Mouse (Mus musculus) bone marrow, adult 2 months (tissue): ENCODE data around the gene Rps6kb2. TPM values are rescaled to one million over a fixed set of nuclear protein-coding genes. Genes with fewer than 3 reads are reported as not detected.

Experiments used
- H3K27ac ChIP-seq: fragments of 200-500 bp; 2 replicates; pipeline ENCODE4 v1.5.1; 2012; ENCODE audit warnings: low read depth, mild to moderate bottlenecking, control low read depth, inconsistent platforms, low read length; ENCODE audit not compliant: control insufficient read depth, poor library complexity, insufficient read depth
- H3K4me1 ChIP-seq: fragments of 200-500 bp; 2 replicates; pipeline ENCODE4 v1.6.1; 2011; ENCODE audit warnings: low read length; ENCODE audit not compliant: control insufficient read depth, insufficient read depth
- H3K4me3 ChIP-seq: fragments of 200-500 bp; replicated peaks from 2 replicates; pipeline ENCODE3; 2011; ENCODE audit warnings: mild to moderate bottlenecking, low read depth, low read length, control low read depth; ENCODE audit not compliant: control insufficient read depth
- CTCF ChIP-seq: fragments of 200-500 bp; IDR thresholded peaks from 2 replicates; pipeline ENCODE4 v1.5.1; 2011; ENCODE audit warnings: low read length, control low read depth; ENCODE audit not compliant: control insufficient read depth, insufficient read depth
- POLR2A ChIP-seq: fragments of 200-500 bp; IDR thresholded peaks from 2 replicates; pipeline ENCODE4 v1.6.1; 2011; ENCODE audit warnings: low read depth, mild to moderate bottlenecking, control low read depth, low read length, borderline replicate concordance; ENCODE audit not compliant: control insufficient read depth
- WGBS: fragments of 180-500 bp; shearing (Covaris S2); methylation state at CpG from one replicate; pipeline ENCODE4 v1.1.7; 2018; 5-methylcytosine and 5-hydroxymethylcytosine counted together
- polyA plus RNA-seq: library from polyadenylated mRNA; stranded (reverse); fragments of >200 nt; gene quantifications from 2 replicates; pipeline ENCODE4 v1.2.4, GENCODE M21; 2011; ENCODE audit warnings: low replicate concordance; ENCODE audit not compliant: missing spikeins, insufficient read depth, insufficient read length

Rps6kb2 gene
- polyA plus RNA-seq, 1 experiment = 86.1 TPM

DNA sequence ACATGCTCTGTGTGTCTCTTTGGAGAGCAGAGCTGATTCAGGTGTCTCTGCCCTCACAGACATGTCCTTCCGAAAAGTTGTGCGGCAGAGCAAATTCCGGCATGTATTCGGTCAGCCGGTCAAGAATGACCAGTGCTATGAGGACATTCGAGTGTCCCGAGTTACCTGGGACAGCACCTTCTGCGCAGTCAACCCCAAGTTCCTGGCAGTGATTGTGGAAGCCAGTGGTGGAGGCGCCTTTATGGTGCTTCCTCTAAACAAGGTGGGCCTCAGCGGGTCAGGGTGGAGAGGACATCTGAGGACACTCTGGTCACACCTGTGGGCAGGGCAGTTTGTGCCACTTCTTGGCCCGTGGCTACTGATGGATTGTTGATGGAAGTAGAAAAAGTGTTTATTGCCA, 13.9 kb downstream of the Rps6kb2 start:
- Histone ChIP-seq H3K4me1 (peaks cover 10% of the 10 kb centered on the region), H3K4me3 (peak overlapping the region; percentile 85), H3K27ac (peak overlapping the region; percentile 90)
- no peak for TF ChIP-seq POLR2A
- TF ChIP-seq CTCF = no peak
- WGBS = 56% methylated on average over 11 of the region's 11 CpGs

DNA sequence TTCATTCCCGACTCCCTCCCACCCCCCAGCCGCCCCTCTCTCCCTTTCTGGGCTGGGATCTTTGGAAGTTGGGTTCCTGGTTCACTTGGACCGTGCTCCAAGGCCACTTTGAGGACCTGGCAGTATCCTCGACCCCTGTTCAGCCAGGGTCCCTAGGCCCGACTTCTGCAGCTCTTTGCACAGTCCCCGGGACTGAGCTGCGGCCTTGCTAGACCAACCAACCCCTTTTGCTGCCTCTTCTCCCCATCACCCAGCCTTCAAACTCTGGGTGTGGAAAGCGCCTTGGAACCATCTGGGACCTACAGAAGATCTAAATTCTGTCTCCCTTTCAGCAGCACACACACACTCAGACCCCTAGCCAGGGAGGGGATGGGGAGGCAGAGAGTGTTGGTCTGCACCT, 14.3 kb downstream of the Rps6kb2 start:
- H3K4me1 ChIP-seq = peaks cover 9% of the 10 kb centered on the region
- WGBS = 3% methylated on average over 8 of the region's 8 CpGs

DNA sequence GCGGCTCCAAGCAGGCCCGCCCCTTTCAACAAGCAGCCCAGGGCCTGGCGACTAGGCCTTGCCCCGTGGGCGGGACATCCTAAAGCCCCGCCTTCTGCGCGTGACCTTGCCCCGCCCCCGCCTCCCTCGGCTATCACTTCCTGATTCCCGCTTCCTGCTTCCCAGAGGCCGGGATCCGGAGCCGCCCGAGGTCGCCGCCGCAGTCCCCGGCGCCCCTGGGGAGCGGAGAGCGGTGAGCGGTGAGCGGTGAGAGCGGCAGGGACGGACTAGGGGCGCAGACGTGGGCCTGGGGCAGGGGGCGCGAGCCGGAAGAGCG, 14.7 kb downstream of the Rps6kb2 start, which contains the start of gene Coro1b:
Coro1b (plus strand) TSS at position 129 of the 316 bp plus-strand sequence.
- H3K4me3 ChIP-seq = peak within 1 kb of the TSS; percentile 85
- peaks cover 9% of the 10 kb centered on the region; the same call in 1 of the 2 replicates for H3K4me1 ChIP-seq
- H3K27ac ChIP-seq = peak within 1 kb of the TSS; percentile 90
- WGBS = 1% methylated on average over 33 of the region's 33 CpGs
- TF ChIP-seq POLR2A (peak; percentile 63; the same call in 1 of the 2 replicates), CTCF (no peak)

More for the DNA sequence above, 14.3 kb downstream of the Rps6kb2 start:
- no peak for TF ChIP-seq CTCF
- no peak for TF ChIP-seq POLR2A
- H3K27ac ChIP-seq = peak overlapping the region; percentile 90
- H3K4me3 ChIP-seq = peak overlapping the region; percentile 85

DNA sequence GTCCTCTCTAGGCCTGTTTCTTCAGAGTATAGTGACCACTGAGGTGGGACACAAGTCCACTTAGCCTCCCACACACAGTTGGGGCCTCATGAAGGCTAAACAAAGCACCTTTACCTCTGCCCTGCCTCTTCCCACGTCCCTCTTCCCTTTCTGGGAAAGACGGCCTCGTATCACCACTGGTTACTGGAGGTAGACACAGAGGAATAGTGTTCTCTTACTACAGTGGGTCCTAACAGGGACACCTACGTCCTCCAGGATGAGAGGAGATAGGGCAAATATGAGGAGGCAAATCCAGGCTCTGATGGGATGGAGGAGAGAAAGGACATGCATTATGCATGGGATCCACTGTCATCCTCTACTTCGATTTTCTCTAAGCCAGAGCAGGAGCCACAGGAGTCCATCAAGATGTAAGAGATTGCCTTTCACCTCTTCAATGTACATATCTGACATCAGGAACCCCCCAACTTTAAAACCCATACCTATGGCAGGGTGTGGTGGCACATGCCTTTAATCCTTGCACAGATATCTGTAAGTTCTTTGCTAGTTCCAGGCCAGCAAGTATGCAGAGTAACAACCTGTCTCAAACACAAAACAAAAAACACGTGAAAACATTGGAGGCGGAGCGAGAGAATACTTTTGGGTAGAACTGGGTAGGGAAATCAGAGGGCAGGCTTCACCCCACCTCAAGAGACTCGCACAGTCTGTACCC, 15.2 kb downstream of the Rps6kb2 start:
- Histone ChIP-seq H3K4me1 (peaks cover 10% of the 10 kb centered on the region), H3K27ac (peak overlapping the region; percentile 90), H3K4me3 (peak overlapping the region; percentile 85)
- TF ChIP-seq CTCF (no peak), POLR2A (no peak)
- WGBS = 36% methylated on average over 9 of the region's 9 CpGs

DNA sequence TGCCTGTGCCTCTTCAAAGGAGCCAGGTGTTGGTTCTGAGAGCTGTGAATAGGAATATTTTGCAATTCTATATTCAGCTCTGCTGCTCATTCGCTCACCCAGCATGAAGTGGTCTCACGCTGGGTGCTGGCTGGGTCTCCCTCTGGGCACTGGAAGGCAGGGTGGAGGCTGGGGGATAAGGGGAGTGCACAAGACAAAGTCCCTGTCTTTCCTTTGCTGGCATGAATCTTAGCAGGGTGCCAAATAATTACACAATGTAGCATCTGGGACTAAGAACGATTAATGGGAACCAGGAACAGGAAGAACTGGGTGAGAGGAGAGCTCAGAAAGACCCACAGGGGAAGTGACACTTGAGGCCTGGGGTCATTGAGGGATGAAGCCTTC, 16.1 kb downstream of the Rps6kb2 start:
- 47% methylated on average over 3 of the region's 3 CpGs for WGBS

DNA sequence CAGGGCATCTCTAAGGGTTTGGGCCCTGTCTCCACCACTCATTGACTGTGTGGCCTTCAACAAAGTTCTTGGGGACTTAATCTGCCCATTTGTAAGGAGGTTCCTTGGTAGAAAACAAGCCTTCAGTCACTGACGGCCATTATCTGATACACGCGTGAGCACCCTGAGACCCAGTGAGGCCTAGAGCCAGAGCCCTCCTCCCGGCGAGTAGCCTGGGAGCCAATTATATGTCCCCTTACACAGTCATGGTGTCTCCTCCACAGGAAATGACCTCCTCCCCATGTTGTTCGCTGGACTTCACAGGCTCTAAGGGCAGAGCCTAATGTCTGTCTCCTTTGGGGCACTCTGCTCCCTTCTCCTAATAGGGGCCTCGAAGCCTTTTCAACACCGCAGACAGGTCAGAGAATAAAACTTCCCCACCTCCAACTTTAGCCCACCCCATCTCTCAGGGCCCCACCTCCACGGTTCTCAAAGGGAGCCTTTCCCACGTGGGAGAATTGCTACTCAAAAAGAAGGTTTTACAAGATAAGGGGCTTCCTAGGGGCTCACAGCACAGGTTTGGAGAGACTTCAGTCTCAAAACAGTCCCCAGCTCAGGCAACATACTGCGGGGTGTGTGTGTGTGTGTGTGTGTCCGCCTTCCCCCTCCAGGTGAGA, 16.7 kb downstream of the Rps6kb2 start:
- TF ChIP-seq POLR2A (no peak), CTCF (no peak)
- WGBS = 78% methylated on average over 12 of the region's 12 CpGs
- no peak overlapping the region for H3K4me3 ChIP-seq
- peaks cover 11% of the 10 kb centered on the region for H3K4me1 ChIP-seq
- peak overlapping the region; percentile 16; the same call in 1 of the 2 replicates for H3K27ac ChIP-seq

More for the DNA sequence above, 16.1 kb downstream of the Rps6kb2 start:
- TF ChIP-seq CTCF (no peak), POLR2A (no peak)
- peaks cover 11% of the 10 kb centered on the region for H3K4me1 ChIP-seq
- H3K4me3 ChIP-seq = no peak overlapping the region
- H3K27ac ChIP-seq = peak overlapping the region; percentile 40

DNA sequence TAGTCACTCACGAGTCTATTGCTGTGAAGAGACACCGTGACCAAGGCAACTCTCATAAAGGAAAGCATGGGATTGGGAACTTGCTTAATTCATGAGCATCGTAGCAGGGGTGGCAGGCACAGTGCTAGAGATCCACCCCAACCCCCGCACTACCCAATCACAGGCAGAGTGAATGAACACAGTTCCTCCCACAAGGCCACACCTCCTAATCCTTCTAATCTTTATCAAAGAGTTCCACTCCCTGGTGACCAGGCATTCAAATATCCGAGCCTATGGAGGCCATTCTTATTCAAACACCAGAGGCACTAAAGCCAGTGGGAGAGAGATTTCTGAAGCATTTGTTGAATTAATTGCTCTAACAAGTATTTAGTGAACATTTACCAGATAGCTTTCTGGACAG, 17.2 kb downstream of the Rps6kb2 start:
- TF ChIP-seq CTCF (no peak), POLR2A (no peak)
- Histone ChIP-seq H3K4me3 (no peak overlapping the region), H3K27ac (no peak overlapping the region), H3K4me1 (peaks cover 11% of the 10 kb centered on the region)
- WGBS = 89% methylated on average over 5 of the region's 5 CpGs

DNA sequence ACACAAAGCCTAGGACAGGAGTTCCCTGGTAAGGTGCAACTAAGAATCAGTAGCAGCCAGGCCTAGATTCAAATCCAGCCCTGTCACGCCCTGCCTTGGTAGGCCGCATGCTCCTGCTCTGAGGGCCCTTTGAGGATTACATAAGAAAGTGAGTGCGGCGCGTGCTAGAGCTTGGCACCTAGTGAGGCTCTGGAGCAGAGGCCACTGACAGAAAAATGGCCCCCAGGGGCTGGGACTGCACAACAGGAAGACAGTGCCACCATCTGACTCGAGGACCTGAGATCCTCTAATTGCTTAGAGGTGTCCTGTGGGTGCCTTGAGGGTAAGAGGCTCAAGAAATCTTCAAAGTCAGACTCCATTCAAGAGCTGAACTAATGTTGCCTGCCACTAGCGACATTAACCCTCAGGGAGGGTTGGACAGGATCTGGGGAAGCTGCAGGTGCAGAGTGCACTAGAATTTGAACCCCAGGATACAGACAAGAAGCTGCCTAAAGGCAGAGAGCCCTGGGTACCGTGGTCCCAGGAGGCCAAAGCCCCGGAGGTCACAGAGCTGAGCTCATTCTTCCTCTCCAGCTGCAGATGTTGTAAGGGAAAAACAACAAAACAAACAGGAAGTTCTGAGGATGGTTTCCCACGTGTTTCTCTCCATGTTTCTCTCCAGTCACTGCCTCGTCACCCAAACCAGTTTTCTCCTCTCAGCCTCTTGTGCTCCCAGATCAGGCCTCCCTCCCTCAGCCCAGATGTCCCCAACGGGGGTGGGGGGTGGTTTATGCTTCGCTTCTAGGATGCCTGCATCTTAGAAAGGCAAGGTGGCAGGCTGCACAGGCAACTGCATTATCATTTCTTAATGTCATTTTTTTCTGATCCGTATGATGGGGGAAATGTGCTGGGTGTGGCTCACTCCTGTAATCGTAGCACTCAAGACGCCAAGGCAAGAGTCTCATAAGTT, 18.3 kb downstream of the Rps6kb2 start:
- Histone ChIP-seq H3K27ac (peak overlapping the region; percentile 69), H3K4me1 (peaks cover 9% of the 10 kb centered on the region), H3K4me3 (no peak overlapping the region)
- WGBS = 54% methylated on average over 16 of the region's 16 CpGs
- TF ChIP-seq POLR2A (no peak), CTCF (no peak)
